Mouse (Mus musculus) midbrain, postnatal 0 days (tissue): ENCODE measurements at regions not wholly inside any gene's neighbourhood (a gene's known extent, or its start where the extent isn't known, plus 50 kb on each side); places are given as distances from the start of the nearest gene placed in this dataset.

Source experiments
- ATAC-seq: fragments of 200-750 bp; cut with Nextera tagmentation; 2 replicates; pipeline ENCODE4 v1.8.0; 2017; ENCODE audit warnings: moderate number of reproducible peaks, mild to moderate bottlenecking, moderate TSS enrichment, moderate library complexity; ENCODE audit not compliant: low FRiP score
- DNase-seq: peaks from one replicate; pipeline ENCODE4 v3.0.0-alpha.2; 2015; ENCODE audit warnings: low spot score
- H3K27ac ChIP-seq: fragments of 300-500 bp; sonication (generic); 2 replicates; pipeline ENCODE4 v1.5.1; 2014; ENCODE audit warnings: low read depth, mild to moderate bottlenecking, low read length, mixed read lengths
- H3K27me3 ChIP-seq: fragments of 300-500 bp; sonication (generic); 2 replicates; pipeline ENCODE4 v1.6.1; 2014; ENCODE audit warnings: low read length, control low read depth, mixed read lengths; ENCODE audit not compliant: insufficient read depth
- H3K36me3 ChIP-seq: fragments of 300-500 bp; sonication (generic); 2 replicates; pipeline ENCODE4 v1.6.1; 2014; ENCODE audit warnings: low read length, control low read depth, mixed read lengths; ENCODE audit not compliant: insufficient read depth
- H3K4me1 ChIP-seq: fragments of 300-500 bp; sonication (generic); 2 replicates; pipeline ENCODE4 v1.6.1; 2014; ENCODE audit warnings: mild to moderate bottlenecking, control low read depth, antibody characterized with exemption, low read length, mixed read lengths; ENCODE audit not compliant: insufficient read depth
- H3K4me2 ChIP-seq: fragments of 300-500 bp; sonication (generic); 2 replicates; pipeline ENCODE4 v1.6.1; 2014; ENCODE audit warnings: low read depth, mild to moderate bottlenecking, low read length, mixed read lengths; ENCODE audit not compliant: poor library complexity, severe bottlenecking
- H3K4me3 ChIP-seq: fragments of 300-500 bp; sonication (generic); 2 replicates; pipeline ENCODE4 v1.5.1; 2014; ENCODE audit warnings: low read depth, mild to moderate bottlenecking, low read length, moderate library complexity
- H3K9ac ChIP-seq: fragments of 300-500 bp; sonication (generic); replicated peaks from 2 replicates; pipeline ENCODE4 v1.6.1; 2014; ENCODE audit warnings: mild to moderate bottlenecking, low read length, moderate library complexity, mixed read lengths; ENCODE audit not compliant: poor library complexity, severe bottlenecking
- H3K9me3 ChIP-seq: fragments of 300-500 bp; sonication (generic); 2 replicates; pipeline ENCODE4 v1.6.1; 2016; ENCODE audit warnings: low read length, control low read depth
- CTCF ChIP-seq: IDR thresholded peaks from 2 replicates; pipeline ENCODE4 v1.5.1; 2016; ENCODE audit warnings: antibody characterized with exemption, mild to moderate bottlenecking
- WGBS: fragments of 180-500 bp; shearing (Covaris S2); extraction: QIAGEN DNeasy Blood & Tissue Kit; methylation state at CpG from one replicate; pipeline ENCODE4 v1.1.7; 2014; 5-methylcytosine and 5-hydroxymethylcytosine counted together

DNA sequence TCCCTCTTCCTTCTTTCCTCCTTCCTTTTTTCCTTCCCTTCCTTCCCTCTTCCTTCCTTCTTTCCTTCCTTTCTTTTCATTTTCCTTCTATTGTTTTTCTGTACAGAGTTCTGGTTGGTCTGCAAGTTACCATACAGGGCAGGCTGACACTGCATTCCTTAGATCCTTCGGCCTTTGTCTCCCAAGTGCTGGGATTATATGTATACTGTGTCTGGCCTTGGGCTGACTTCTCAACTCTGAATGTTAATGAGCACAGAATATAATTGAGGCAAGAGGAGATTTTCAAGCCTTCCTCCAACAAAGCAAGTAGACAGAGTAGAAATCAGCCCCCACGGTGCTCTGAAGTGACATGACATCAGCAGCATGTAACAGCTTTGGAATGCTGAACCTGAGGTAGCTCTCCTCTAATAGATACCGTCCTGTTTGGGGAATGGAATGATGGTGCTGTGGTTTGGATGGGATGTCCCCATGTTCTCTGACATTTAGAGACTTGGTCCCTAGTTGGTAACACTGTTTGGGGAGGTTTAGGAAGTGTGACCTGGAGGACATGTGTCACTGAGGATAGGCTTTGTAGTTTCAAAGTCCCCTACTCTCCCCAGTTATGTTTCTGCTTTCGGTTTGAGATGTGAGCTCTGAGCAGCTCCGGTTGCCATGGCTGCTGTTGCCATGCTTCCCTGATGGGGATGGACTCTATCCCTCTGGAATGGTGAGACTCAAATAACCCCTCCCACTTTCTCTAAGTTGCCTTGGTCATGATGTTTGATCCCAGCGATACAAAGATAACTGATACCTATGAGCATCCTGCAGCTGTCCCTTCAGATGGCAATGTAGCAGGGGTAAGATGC, 178.1 kb downstream of the Dact1 start:
- Histone ChIP-seq H3K9ac (no peak overlapping the region), H3K4me1 (peaks cover 6% of the 10 kb centered on the region), H3K4me2 (no peak overlapping the region), H3K9me3 (no peaks in the 10 kb centered on the region), H3K4me3 (no peak overlapping the region), H3K27ac (0 out of 2 replicates have a peak overlapping the region, but pooled peaks have one; percentile 1), H3K27me3 (no peaks in the 10 kb centered on the region), H3K36me3 (no peaks in the 10 kb centered on the region)
- WGBS = 29% methylated on average over 6 of the region's 6 CpGs
- ATAC-seq = 0 out of 2 replicates have a peak, but pooled peaks have one; percentile 44
- TF ChIP-seq CTCF = no peak
- DNase-seq = peak; percentile 51

DNA sequence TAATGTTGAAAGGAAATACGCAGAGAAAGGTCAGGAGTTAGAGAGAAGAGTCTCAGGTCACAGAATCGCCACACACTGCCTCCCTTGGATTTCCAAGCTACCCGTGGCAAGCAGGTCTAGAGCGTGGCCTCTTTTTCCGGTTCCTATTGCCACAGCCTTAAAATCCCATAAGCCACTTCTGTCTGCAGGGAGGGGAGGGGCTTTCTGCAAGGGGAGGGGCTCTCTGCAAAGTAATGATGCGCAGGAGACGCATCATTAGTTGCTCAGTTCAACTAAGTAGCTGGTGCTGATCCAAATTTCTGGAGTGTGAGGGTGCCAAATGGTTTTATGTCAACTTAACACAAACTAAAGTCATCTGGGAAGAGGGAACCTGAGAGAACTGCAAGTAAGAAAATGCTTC, 179.6 kb downstream of the Dact1 start:
- Histone ChIP-seq H3K36me3 (no peaks in the 10 kb centered on the region), H3K9me3 (no peaks in the 10 kb centered on the region), H3K4me3 (no peak overlapping the region), H3K4me2 (no peak overlapping the region), H3K27ac (no peak overlapping the region), H3K9ac (no peak overlapping the region), H3K4me1 (peaks cover 6% of the 10 kb centered on the region), H3K27me3 (no peaks in the 10 kb centered on the region)
- DNase-seq (no peak), ATAC-seq (no peak)
- WGBS = 85% methylated on average over 7 of the region's 7 CpGs
- TF ChIP-seq CTCF = no peak

DNA sequence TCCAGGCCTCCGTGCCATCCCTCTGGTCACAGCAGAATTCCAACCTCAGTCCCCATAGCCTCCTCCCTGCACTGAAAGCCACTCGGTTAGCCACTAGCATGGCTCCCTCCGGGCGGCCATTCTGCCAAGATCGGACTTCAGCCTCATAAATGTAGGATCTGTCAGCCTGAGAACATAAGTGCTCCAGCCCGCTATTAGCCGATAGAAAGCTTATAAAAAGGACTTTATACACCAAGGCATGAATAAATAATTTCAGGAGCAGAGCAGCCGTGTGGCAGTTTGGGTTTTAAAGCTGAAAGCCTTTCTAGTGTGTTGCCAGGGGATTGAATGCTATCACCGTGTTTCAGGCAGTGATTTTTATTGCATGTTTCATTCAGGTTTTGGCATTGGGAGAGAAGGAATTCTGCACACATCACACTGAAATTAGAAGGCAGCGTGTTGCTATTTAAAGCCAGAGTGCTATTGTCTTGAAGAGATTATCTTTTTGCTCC, 185.2 kb downstream of the Dact1 start:
- Histone ChIP-seq H3K4me2 (peak overlapping the region; percentile 22; the same call in 1 of the 2 replicates), H3K9ac (peak overlapping the region; percentile 24; the same call in 1 of the 2 replicates), H3K27ac (peak overlapping the region; percentile 83), H3K9me3 (no peaks in the 10 kb centered on the region), H3K4me3 (no peak overlapping the region), H3K27me3 (no peaks in the 10 kb centered on the region), H3K36me3 (no peaks in the 10 kb centered on the region), H3K4me1 (peaks cover 3% of the 10 kb centered on the region; the same call in 1 of the 2 replicates)
- DNase-seq (peak; percentile 44), ATAC-seq (peak; percentile 56; the same call in 1 of the 2 replicates)
- WGBS = 18% methylated on average over 10 of the region's 10 CpGs
- TF ChIP-seq CTCF = no peak

DNA sequence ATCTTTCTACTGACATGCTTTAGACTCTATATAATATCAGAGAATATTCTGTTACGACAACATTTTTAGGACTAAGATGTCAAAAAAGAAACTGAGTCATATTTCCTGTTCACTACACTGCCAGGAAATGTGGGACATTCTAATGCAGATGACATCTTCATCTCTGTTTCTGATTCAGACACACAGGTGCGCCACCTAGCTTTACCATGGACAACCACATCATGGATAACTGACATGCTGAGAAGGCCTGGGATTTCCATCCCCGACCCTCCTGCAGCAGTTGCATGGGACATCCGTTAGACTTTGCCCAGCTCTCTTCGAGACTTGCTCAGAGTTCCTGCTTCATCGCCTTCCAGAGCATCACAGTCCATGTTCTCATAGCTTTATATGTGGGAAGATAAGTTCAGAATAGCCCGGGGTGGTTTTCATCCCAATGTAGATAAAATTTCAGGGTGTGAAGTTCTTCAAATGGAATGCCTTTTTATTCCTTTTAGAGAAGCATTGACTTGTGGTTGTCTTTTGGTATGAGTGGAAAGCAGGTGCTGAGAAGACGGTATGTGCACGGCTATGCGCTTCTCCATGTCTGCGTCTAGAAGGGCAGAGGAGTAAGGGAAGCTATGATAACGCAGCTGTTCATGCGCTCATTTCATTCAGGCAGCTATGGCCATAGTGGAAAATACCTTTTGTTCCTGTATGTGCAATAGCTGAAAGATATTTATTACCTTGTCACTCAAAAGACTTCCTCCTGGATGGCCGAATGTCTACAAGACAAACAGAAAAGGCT, 188.8 kb downstream of the Dact1 start:
- no peaks in the 10 kb centered on the region for H3K27me3 ChIP-seq
- ATAC-seq = no peak
- H3K4me2 ChIP-seq = no peak overlapping the region
- H3K4me3 ChIP-seq = no peak overlapping the region
- peak; percentile 57 for DNase-seq
- no peak overlapping the region; the same call in 1 of the 2 replicates for H3K27ac ChIP-seq
- TF ChIP-seq CTCF = peak; percentile 67
- H3K9ac ChIP-seq = no peak overlapping the region
- peaks cover 3% of the 10 kb centered on the region; the same call in 1 of the 2 replicates for H3K4me1 ChIP-seq
- H3K9me3 ChIP-seq = no peaks in the 10 kb centered on the region
- 76% methylated on average over 14 of the region's 14 CpGs for WGBS
- no peaks in the 10 kb centered on the region for H3K36me3 ChIP-seq

DNA sequence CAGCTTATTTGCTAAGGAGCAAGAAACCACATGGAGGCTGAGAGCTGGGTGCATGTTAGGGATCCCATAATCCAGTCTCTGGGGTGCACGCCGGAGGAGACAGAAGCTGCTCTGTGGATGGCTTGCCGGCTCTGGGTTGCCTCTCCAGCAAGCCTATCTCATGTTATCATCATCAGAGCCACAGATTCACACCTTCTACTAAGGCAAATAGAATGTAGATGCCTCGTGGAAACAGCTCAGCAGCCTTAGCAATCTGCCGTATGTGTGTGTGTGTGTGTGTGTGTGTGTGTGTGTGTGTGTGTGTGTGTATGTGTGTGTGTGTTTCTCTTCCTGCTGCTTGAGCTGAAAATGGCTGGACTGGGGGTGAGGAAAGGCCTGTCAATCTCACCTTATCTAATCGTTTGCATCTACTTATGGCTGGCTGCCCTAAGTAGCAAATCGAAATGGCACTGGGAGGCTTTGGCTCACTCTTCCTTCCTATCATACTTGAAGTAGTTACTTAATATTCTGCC, 191.7 kb downstream of the Dact1 start:
- no peak for TF ChIP-seq CTCF
- ATAC-seq (no peak), DNase-seq (no peak)
- Histone ChIP-seq H3K9ac (no peak overlapping the region), H3K4me2 (no peak overlapping the region), H3K4me1 (no peaks in the 10 kb centered on the region), H3K9me3 (no peaks in the 10 kb centered on the region), H3K36me3 (no peaks in the 10 kb centered on the region), H3K4me3 (no peak overlapping the region), H3K27me3 (no peaks in the 10 kb centered on the region), H3K27ac (no peak overlapping the region)
- 47% methylated on average over 7 of the region's 7 CpGs for WGBS
